Mouse (Mus musculus): ENCODE measurements around the gene Pip4k2b.
"Not testable (repeated sequence)": the region's sequence is repeated elsewhere in the genome, so short reads cannot be mapped to it uniquely, and the experiment has no call there.

Pip4k2b gene

GRCm38 (mm10) chr11:97753277-97753676 lies 8.8 kb upstream of the Pip4k2b start:
- DNase-seq (ENCODE audit: low spot score in 2 of 2): no peak

GRCm38 (mm10) chr11:97748496-97748895 lies 4.0 kb upstream of the Pip4k2b start:
- no peak for DNase-seq (ENCODE audit: low spot score in 2 of 2)

GRCm38 (mm10) chr11:97747773-97748172 lies 3.3 kb upstream of the Pip4k2b start:
- no peak for DNase-seq (ENCODE audit: low spot score in 2 of 2)

GRCm38 (mm10) chr11:97745331-97745721 lies 822 bp upstream of the Pip4k2b start:
- no peak for DNase-seq (ENCODE audit: low spot score in 2 of 2)

- peak; percentile 95 to 98 for DNase-seq (ENCODE audit: low spot score in 2 of 2)
These were observed 320 bp upstream of the Pip4k2b start for GRCm38 (mm10) chr11:97744718-97745330.

GRCm38 (mm10) chr11:97743423-97743822 lies 1.1 kb downstream of the Pip4k2b start:
- DNase-seq (ENCODE audit: low spot score in 2 of 2): no peak

GRCm38 (mm10) chr11:97742591-97742990 lies 1.9 kb downstream of the Pip4k2b start:
- DNase-seq (ENCODE audit: low spot score in 2 of 2): no peak

- no peak for DNase-seq (ENCODE audit: low spot score in 2 of 2)
These were observed 2.3 kb downstream of the Pip4k2b start for GRCm38 (mm10) chr11:97742157-97742556.

- no peak for DNase-seq (ENCODE audit: low spot score in 2 of 2)
These were observed 4.3 kb downstream of the Pip4k2b start for GRCm38 (mm10) chr11:97740190-97740589.

GRCm38 (mm10) chr11:97739155-97739554 lies 5.3 kb downstream of the Pip4k2b start:
- no peak for DNase-seq (ENCODE audit: low spot score in 2 of 2)

GRCm38 (mm10) chr11:97738703-97739102 lies 5.8 kb downstream of the Pip4k2b start:
- no peak for DNase-seq (ENCODE audit: low spot score in 2 of 2)

- no peak for DNase-seq (ENCODE audit: low spot score in 2 of 2)
These were observed 6.9 kb downstream of the Pip4k2b start for GRCm38 (mm10) chr11:97737600-97737999.

- no peak for DNase-seq (ENCODE audit: low spot score in 2 of 2)
These were observed 7.9 kb downstream of the Pip4k2b start for GRCm38 (mm10) chr11:97736645-97737044.

GRCm38 (mm10) chr11:97734810-97735209 lies 9.7 kb downstream of the Pip4k2b start:
- DNase-seq (ENCODE audit: low spot score in 2 of 2): not testable (repeated sequence)

GRCm38 (mm10) chr11:97733689-97734088 lies 10.8 kb downstream of the Pip4k2b start:
- DNase-seq (ENCODE audit: low spot score in 2 of 2): no peak

GRCm38 (mm10) chr11:97728730-97729129 lies 15.8 kb downstream of the Pip4k2b start:
- no peak for DNase-seq (ENCODE audit: low spot score in 2 of 2)

GRCm38 (mm10) chr11:97728311-97728710 lies 16.2 kb downstream of the Pip4k2b start:
- DNase-seq (ENCODE audit: low spot score in 2 of 2): no peak

- DNase-seq (ENCODE audit: low spot score in 2 of 2): no peak
These were observed 20.8 kb downstream of the Pip4k2b start for GRCm38 (mm10) chr11:97723709-97724108.

GRCm38 (mm10) chr11:97721338-97721737 lies 23.2 kb downstream of the Pip4k2b start:
- DNase-seq (ENCODE audit: low spot score in 2 of 2): no peak

- DNase-seq (ENCODE audit: low spot score in 2 of 2): no peak
These were observed 25.5 kb downstream of the Pip4k2b start for GRCm38 (mm10) chr11:97719041-97719440.

GRCm38 (mm10) chr11:97718281-97718860 lies 26.1 kb downstream of the Pip4k2b start:
- no peak for DNase-seq (ENCODE audit: low spot score in 2 of 2)

GRCm38 (mm10) chr11:97717369-97718280 lies 26.9 kb downstream of the Pip4k2b start:
- no peak for DNase-seq (ENCODE audit: low spot score in 2 of 2)

- DNase-seq (ENCODE audit: low spot score in 2 of 2): no peak
These were observed 28.5 kb downstream of the Pip4k2b start for GRCm38 (mm10) chr11:97716021-97716420.
